Mouse (Mus musculus): Measurements from ENCODE around the gene Tfap2b. TPM values are rescaled to one million over a fixed set of nuclear protein-coding genes. Genes with fewer than 3 reads are reported as not detected.
A peak's percentile ranks its signal among the peaks of the same experiment; 100 is the strongest.

Tfap2b gene
- not detected in 2 replicates for polyA plus RNA-seq (2015; fragmentation: Nextera tagmentation; extraction: Ambion mirVana)

- Histone ChIP-seq H3K9me3 (ENCODE audit: low read length) (no peaks in the 10 kb centered on the region), H3K4me3 (ENCODE audit: low read depth, low read length) (0 out of 2 replicates have a peak within 1 kb of the TSS, but pooled peaks have one; percentile 17), H3K4me2 (ENCODE audit: low read depth, low read length) (peak within 1 kb of the TSS; percentile 45; the same call in 1 of the 2 replicates), H3K36me3 (replicated peaks; ENCODE audit: insufficient read depth, low read length) (no peaks in the 10 kb centered on the region), H3K4me1 (ENCODE audit: insufficient read depth) (no peaks in the 10 kb centered on the region), H3K9ac (replicated peaks) (no peak within 1 kb of the TSS), H3K27me3 (ENCODE audit: insufficient read depth, low read length) (peaks cover 58% of the 10 kb centered on the region), H3K27ac (ENCODE audit: low read depth) (no peak within 1 kb of the TSS)
- ATAC-seq (no peak), DNase-seq (no peak)
- TF ChIP-seq CTCF (IDR thresholded peaks at IDR 0.05; ENCODE audit: low read depth) = no peak
- TF ChIP-seq EP300 (IDR thresholded peaks at IDR 0.05; ENCODE audit: low read depth) = no peak
- 3% methylated on average over 26 of the region's 26 CpGs for whole genome bisulfite sequencing (ENCODE audit: insufficient replicate concordance)
Observed at GRCm38 (mm10) chr1:19208641-19209358, at the start of gene Tfap2b. TSS of gene Tfap2b (plus strand) at chr1:19208914.

- Histone ChIP-seq H3K36me3 (replicated peaks; ENCODE audit: insufficient read depth, low read length) (no peaks in the 10 kb centered on the region), H3K27ac (ENCODE audit: low read depth) (no peak overlapping the region), H3K4me3 (ENCODE audit: low read depth, low read length) (no peak overlapping the region), H3K4me1 (ENCODE audit: insufficient read depth) (no peaks in the 10 kb centered on the region), H3K27me3 (ENCODE audit: insufficient read depth, low read length) (no peaks in the 10 kb centered on the region), H3K9ac (replicated peaks) (no peak overlapping the region), H3K4me2 (ENCODE audit: low read depth, low read length) (no peak overlapping the region), H3K9me3 (ENCODE audit: low read length) (no peaks in the 10 kb centered on the region)
- WGBS (ENCODE audit: insufficient replicate concordance) = 7% methylated on average over 4 of the region's 4 CpGs
- TF ChIP-seq EP300 (IDR thresholded peaks at IDR 0.05; ENCODE audit: low read depth) (no peak), CTCF (IDR thresholded peaks at IDR 0.05; ENCODE audit: low read depth) (peak; percentile 63)
- DNase-seq (no peak), ATAC-seq (no peak)
Observed at GRCm38 (mm10) chr1:19178742-19179397, 29.8 kb upstream of the Tfap2b start.

- Histone ChIP-seq H3K27me3 (ENCODE audit: insufficient read depth, low read length) (peaks cover 32% of the 10 kb centered on the region), H3K9ac (replicated peaks) (no peak overlapping the region), H3K27ac (ENCODE audit: low read depth) (no peak overlapping the region), H3K36me3 (replicated peaks; ENCODE audit: insufficient read depth, low read length) (no peaks in the 10 kb centered on the region), H3K4me2 (ENCODE audit: low read depth, low read length) (peak overlapping the region; percentile 40; the same call in 1 of the 2 replicates), H3K4me1 (ENCODE audit: insufficient read depth) (no peaks in the 10 kb centered on the region), H3K9me3 (ENCODE audit: low read length) (no peaks in the 10 kb centered on the region), H3K4me3 (ENCODE audit: low read depth, low read length) (no peak overlapping the region)
- DNase-seq = peak; percentile 46
- ATAC-seq = no peak
- peak; percentile 74 for TF ChIP-seq CTCF (IDR thresholded peaks at IDR 0.05; ENCODE audit: low read depth)
- no peak for TF ChIP-seq EP300 (IDR thresholded peaks at IDR 0.05; ENCODE audit: low read depth)
- 3% methylated on average over 12 of the region's 12 CpGs for WGBS (ENCODE audit: insufficient replicate concordance)
Observed at GRCm38 (mm10) chr1:19205649-19206048, 3.1 kb upstream of the Tfap2b start.

GRCm38 (mm10) chr1:19206194-19206593 is 2.5 kb upstream of the Tfap2b start:
- no peak overlapping the region for H3K4me3 ChIP-seq (ENCODE audit: low read depth, low read length)
- H3K4me1 ChIP-seq (ENCODE audit: insufficient read depth) = no peaks in the 10 kb centered on the region
- peak; percentile 41 for TF ChIP-seq CTCF (IDR thresholded peaks at IDR 0.05; ENCODE audit: low read depth)
- no peak for TF ChIP-seq EP300 (IDR thresholded peaks at IDR 0.05; ENCODE audit: low read depth)
- DNase-seq = no peak
- H3K27ac ChIP-seq (ENCODE audit: low read depth) = no peak overlapping the region
- H3K9me3 ChIP-seq (ENCODE audit: low read length) = no peaks in the 10 kb centered on the region
- H3K36me3 ChIP-seq (replicated peaks; ENCODE audit: insufficient read depth, low read length) = no peaks in the 10 kb centered on the region
- no peak overlapping the region for H3K9ac ChIP-seq (replicated peaks)
- H3K4me2 ChIP-seq (ENCODE audit: low read depth, low read length) = no peak overlapping the region
- peaks cover 36% of the 10 kb centered on the region for H3K27me3 ChIP-seq (ENCODE audit: insufficient read depth, low read length)
- no peak for ATAC-seq
- WGBS (ENCODE audit: insufficient replicate concordance) = under 1% methylated on average over 7 of the region's 7 CpGs

- no peak for ATAC-seq
- Histone ChIP-seq H3K27me3 (ENCODE audit: insufficient read depth, low read length) (peaks cover 49% of the 10 kb centered on the region), H3K36me3 (replicated peaks; ENCODE audit: insufficient read depth, low read length) (no peaks in the 10 kb centered on the region), H3K4me3 (ENCODE audit: low read depth, low read length) (no peak overlapping the region), H3K27ac (ENCODE audit: low read depth) (no peak overlapping the region), H3K4me2 (ENCODE audit: low read depth, low read length) (no peak overlapping the region), H3K9me3 (ENCODE audit: low read length) (no peaks in the 10 kb centered on the region), H3K9ac (replicated peaks) (no peak overlapping the region), H3K4me1 (ENCODE audit: insufficient read depth) (no peaks in the 10 kb centered on the region)
- WGBS (ENCODE audit: insufficient replicate concordance) = 6% methylated on average over 4 of the region's 4 CpGs
- DNase-seq = no peak
- TF ChIP-seq EP300 (IDR thresholded peaks at IDR 0.05; ENCODE audit: low read depth) (no peak), CTCF (IDR thresholded peaks at IDR 0.05; ENCODE audit: low read depth) (no peak)
Observed at GRCm38 (mm10) chr1:19207611-19208010, 1.1 kb upstream of the Tfap2b start.

- WGBS (ENCODE audit: insufficient replicate concordance) = 3% methylated on average over 10 of the region's 10 CpGs
Observed at GRCm38 (mm10) chr1:19209359-19209745, 638 bp downstream of the Tfap2b start.

More at GRCm38 (mm10) chr1:19209359-19209745, 638 bp downstream of the Tfap2b start:
- no peak overlapping the region for H3K27ac ChIP-seq (ENCODE audit: low read depth)
- no peak overlapping the region for H3K9ac ChIP-seq (replicated peaks)
- no peaks in the 10 kb centered on the region for H3K9me3 ChIP-seq (ENCODE audit: low read length)
- no peak overlapping the region for H3K4me3 ChIP-seq (ENCODE audit: low read depth, low read length)
- DNase-seq (no peak), ATAC-seq (no peak)
- no peaks in the 10 kb centered on the region for H3K36me3 ChIP-seq (replicated peaks; ENCODE audit: insufficient read depth, low read length)
- H3K27me3 ChIP-seq (ENCODE audit: insufficient read depth, low read length) = peaks cover 63% of the 10 kb centered on the region
- no peak overlapping the region for H3K4me2 ChIP-seq (ENCODE audit: low read depth, low read length)
- TF ChIP-seq EP300 (IDR thresholded peaks at IDR 0.05; ENCODE audit: low read depth) = no peak
- no peak for TF ChIP-seq CTCF (IDR thresholded peaks at IDR 0.05; ENCODE audit: low read depth)
- H3K4me1 ChIP-seq (ENCODE audit: insufficient read depth) = no peaks in the 10 kb centered on the region

All from liver, postnatal 0 days (tissue).